8 mouse cellular contexts compared by ENCODE assay signal in genomic region chr13:55463399-55464026, GRCm38 (mm10). TPM values are rescaled to one million over a fixed set of nuclear protein-coding genes. Genes with fewer than 3 reads are reported as not detected.
DNase-seq lines count a peak whose midpoint lies in the region; ATAC-seq and TF ChIP-seq lines count a peak whose summit lies in the region.

No protein-coding gene starts in this region.

- no peak for TF ChIP-seq CTCF in MEL (IDR thresholded peaks at IDR 0.05 in 2 of 3, conservative IDR thresholded peaks at IDR 0.05 in 1 of 3; ENCODE audit: control insufficient read depth in 1 of 3, insufficient read depth in 1 of 3, low read depth in 2 of 3, low read length in 3 of 3, poor library complexity in 1 of 3, severe bottlenecking in 1 of 3)
- TF ChIP-seq CTCF in forebrain, postnatal 0 days (IDR thresholded peaks at IDR 0.05; ENCODE audit: low read depth): no peak

- H3K9me3 ChIP-seq in heart, embryonic 11.5 days (replicated peaks; ENCODE audit: control insufficient read depth, low read length): no peaks in the 10 kb centered on the region
- no peaks in the 10 kb centered on the region for H3K9me3 ChIP-seq in MEL (replicated peaks; ENCODE audit: insufficient read depth, low read length)
- H3K9me3 ChIP-seq in forebrain, postnatal 0 days (ENCODE audit: low read length): no peaks in the 10 kb centered on the region
- H3K9me3 ChIP-seq in liver, embryonic 16.5 days (replicated peaks; ENCODE audit: control insufficient read depth, low read length): no peaks in the 10 kb centered on the region

- TF ChIP-seq EP300 in MEL (IDR thresholded peaks at IDR 0.05; ENCODE audit: low read depth in 1 of 2, low read length in 2 of 2): no peak

- 16% methylated on average over 14 of the region's 14 CpGs for WGBS in heart, embryonic 11.5 days (ENCODE audit: insufficient replicate concordance)
- WGBS in forebrain, postnatal 0 days: 5% methylated on average over 14 of the region's 14 CpGs
- 12% methylated on average over 14 of the region's 14 CpGs for WGBS in liver, embryonic 16.5 days (ENCODE audit: insufficient replicate concordance)

- no peak for TF ChIP-seq RAD21 in MEL (IDR thresholded peaks at IDR 0.05; ENCODE audit: low read depth, low read length)

- H3K27me3 ChIP-seq in heart, embryonic 11.5 days (ENCODE audit: control insufficient read depth, insufficient read depth, low read length): peaks cover 24% of the 10 kb centered on the region
- H3K27me3 ChIP-seq in MEL (ENCODE audit: control insufficient read depth in 1 of 2, insufficient read depth in 2 of 2, low read length in 2 of 2): no peaks in the 10 kb centered on the region
- H3K27me3 ChIP-seq in forebrain, postnatal 0 days (ENCODE audit: insufficient read depth, low read length): no peaks in the 10 kb centered on the region
- H3K27me3 ChIP-seq in liver, embryonic 16.5 days (ENCODE audit: control insufficient read depth, insufficient read depth, low read depth, low read length): peaks cover 36% of the 10 kb centered on the region

- no peak; a peak in 1 of 4 replicates for TF ChIP-seq POLR2A in MEL (IDR thresholded peaks at IDR 0.05; ENCODE audit: control insufficient read depth in 1 of 2, insufficient read depth in 1 of 2, low read depth in 1 of 2, low read length in 2 of 2, poor library complexity in 1 of 2)

- peaks cover 9% of the 10 kb centered on the region; the same call in 1 of the 2 replicates for H3K4me1 ChIP-seq in heart, embryonic 11.5 days (ENCODE audit: control insufficient read depth, insufficient read depth, low read length)
- H3K4me1 ChIP-seq in MEL (ENCODE audit: control insufficient read depth in 1 of 2, insufficient read depth in 2 of 2, low read length in 2 of 2): no peaks in the 10 kb centered on the region
- peaks cover 22% of the 10 kb centered on the region for H3K4me1 ChIP-seq in forebrain, postnatal 0 days (ENCODE audit: insufficient read depth)
- H3K4me1 ChIP-seq in liver, embryonic 16.5 days (ENCODE audit: control insufficient read depth, low read depth, low read length): peaks cover 16% of the 10 kb centered on the region

- H3K36me3 ChIP-seq in heart, embryonic 11.5 days (ENCODE audit: control insufficient read depth, insufficient read depth, low read length): peaks cover 14% of the 10 kb centered on the region
- peaks cover 0 to 2% of the 10 kb centered on the region in 2 experiments; a peak in 2 of 4 replicates for H3K36me3 ChIP-seq in MEL (ENCODE audit: control insufficient read depth in 1 of 2, insufficient read depth in 2 of 2, low read length in 2 of 2)
- peaks cover 22% of the 10 kb centered on the region for H3K36me3 ChIP-seq in forebrain, postnatal 0 days (ENCODE audit: insufficient read depth)
- peaks cover 14% of the 10 kb centered on the region for H3K36me3 ChIP-seq in liver, embryonic 16.5 days (ENCODE audit: control insufficient read depth, insufficient read depth)

- H3K9ac ChIP-seq in heart, embryonic 11.5 days (ENCODE audit: low read depth, low read length): peak overlapping the region; percentile 81
- no peak overlapping the region for H3K9ac ChIP-seq in MEL (ENCODE audit: control insufficient read depth, low read depth, low read length, poor library complexity, severe bottlenecking)
- H3K9ac ChIP-seq in forebrain, postnatal 0 days: peak overlapping the region; percentile 97
- H3K9ac ChIP-seq in liver, embryonic 16.5 days (ENCODE audit: low read depth, low read length): no peak overlapping the region

- ATAC-seq in heart, embryonic 11.5 days (replicated peaks; ENCODE audit: insufficient number of reproducible peaks, low FRiP score, low TSS enrichment): no peak
- peak; percentile 4; the same call in 1 of the 2 replicates for ATAC-seq in forebrain, postnatal 0 days
- ATAC-seq in liver, embryonic 16.5 days (ENCODE audit: low read depth): no peak

- no peak overlapping the region for H3K27ac ChIP-seq in heart, embryonic 11.5 days (ENCODE audit: low read depth, low read length)
- no peak overlapping the region for H3K27ac ChIP-seq in MEL (ENCODE audit: control insufficient read depth, low read depth, low read length)
- peak overlapping the region; percentile 97 for H3K27ac ChIP-seq in forebrain, postnatal 0 days (ENCODE audit: low read depth, low read length)
- H3K27ac ChIP-seq in liver, embryonic 16.5 days (ENCODE audit: low read length): no peak overlapping the region

- peak overlapping the region; percentile 67 for H3K4me3 ChIP-seq in heart, embryonic 11.5 days (ENCODE audit: low read depth, low read length)
- no peak overlapping the region for H3K4me3 ChIP-seq in MEL (ENCODE audit: control insufficient read depth in 1 of 2, insufficient read depth in 1 of 2, low read depth in 2 of 2, low read length in 2 of 2)
- peak overlapping the region; percentile 89 for H3K4me3 ChIP-seq in forebrain, postnatal 0 days (ENCODE audit: low read depth, low read length)
- peak overlapping the region; percentile 56 for H3K4me3 ChIP-seq in liver, embryonic 16.5 days (ENCODE audit: low read depth, low read length)

- H3K79me2 ChIP-seq in MEL (ENCODE audit: control insufficient read depth, insufficient read depth, low read length, poor library complexity): no peaks in the 10 kb centered on the region

- no peak for DNase-seq in heart, adult 9 months (ENCODE audit: low spot score in 2 of 2)
- DNase-seq in MEL (ENCODE audit: low read depth, low spot score): no peak
- no peak for DNase-seq in forebrain, postnatal 0 days
- DNase-seq in right cerebral cortex, postnatal 4 days: no peak
- DNase-seq in adrenal gland, postnatal 36 days: no peak
- no peak for DNase-seq in c-Kit-positive CD71-positive TER-119-positive erythroid progenitor cells, embryonic 14.5 days (ENCODE audit: low spot score)

- peak overlapping the region; percentile 91 for H3K4me2 ChIP-seq in heart, embryonic 11.5 days
- H3K4me2 ChIP-seq in forebrain, postnatal 0 days (ENCODE audit: low read depth): peak overlapping the region; percentile 83
- peak overlapping the region; percentile 72 for H3K4me2 ChIP-seq in liver, embryonic 16.5 days (ENCODE audit: low read depth, low read length)

TF ChIP-seq in MEL, 35 proteins besides CTCF, POLR2A, EP300 and RAD21:
- TF ChIP-seq POLR2AphosphoS2 (IDR thresholded peaks at IDR 0.05; ENCODE audit: low read length): 0 out of 2 replicates have a peak, but pooled peaks have one; percentile 11
- TF ChIP-seq GABPA (IDR thresholded peaks at IDR 0.05; ENCODE audit: low read depth, low read length): no peak

RNA-seq across cellular contexts. Expression of gene Prr7, which starts 0.6 kb away (rescaled TPM):
- polyA plus RNA-seq in heart, embryonic 11.5 days (2014; fragmentation: Nextera tagmentation; extraction: Ambion mirVana): 0.21 and 0.34 TPM in 2 replicates
- 2.4 and 2.7 TPM in 2 replicates for total RNA-seq in MEL (2012; rRNA removed)
- polyA plus RNA-seq in MEL (2012; ENCODE audit: insufficient read depth in 1 of 2, insufficient read length in 2 of 2, low read depth in 1 of 2, low replicate concordance in 2 of 2, missing spikeins in 1 of 2): 1 to 10 TPM in 1 of 2 experiments, not detected in 1; 8.7 TPM
- total RNA-seq in forebrain, postnatal 0 days (2014; rRNA removed): 108 and 118 TPM in 2 replicates
- 7.8 and 8.7 TPM in 2 replicates for polyA plus RNA-seq in forebrain, postnatal 0 days (2015; fragmentation: Nextera tagmentation; extraction: Ambion mirVana)
- polyA plus RNA-seq in liver, embryonic 16.5 days (2015; fragmentation: Nextera tagmentation; extraction: Ambion mirVana): not detected in 2 replicates
- total RNA-seq in adrenal gland, postnatal 36 days (2021): 1 to 10 TPM; 1.9 to 3.3 TPM

RNA-seq across cellular contexts. Expression of gene Grk6, which starts 18.6 kb away (rescaled TPM):
- 24.3 and 26.9 TPM in 2 replicates for polyA plus RNA-seq in heart, embryonic 11.5 days (2014; fragmentation: Nextera tagmentation; extraction: Ambion mirVana)
- 75.9 and 83.2 TPM in 2 replicates for total RNA-seq in MEL (2012; rRNA removed)
- polyA plus RNA-seq in MEL (2012; ENCODE audit: insufficient read depth in 1 of 2, insufficient read length in 2 of 2, low read depth in 1 of 2, low replicate concordance in 2 of 2, missing spikeins in 1 of 2): 10 to 100 TPM in 1 of 2 experiments, not detected in 1; 96.7 TPM
- total RNA-seq in forebrain, postnatal 0 days (2014; rRNA removed): 79.5 and 88.2 TPM in 2 replicates
- 38.5 and 40.8 TPM in 2 replicates for polyA plus RNA-seq in forebrain, postnatal 0 days (2015; fragmentation: Nextera tagmentation; extraction: Ambion mirVana)
- 10.4 and 12.1 TPM in 2 replicates for polyA plus RNA-seq in liver, embryonic 16.5 days (2015; fragmentation: Nextera tagmentation; extraction: Ambion mirVana)
- total RNA-seq in adrenal gland, postnatal 36 days (2021): 10 to 100 TPM; 34.5 to 49.4 TPM

RNA-seq across cellular contexts. Expression of gene Dbn1, which starts 24.4 kb away (rescaled TPM):
- polyA plus RNA-seq in heart, embryonic 11.5 days (2014; fragmentation: Nextera tagmentation; extraction: Ambion mirVana): 64.1 and 83.0 TPM in 2 replicates
- total RNA-seq in MEL (2012; rRNA removed): 0.04 and 0.10 TPM in 2 replicates
- under 1 TPM in 1 of 2 experiments, not detected in 1; 0.53 TPM for polyA plus RNA-seq in MEL (2012; ENCODE audit: insufficient read depth in 1 of 2, insufficient read length in 2 of 2, low read depth in 1 of 2, low replicate concordance in 2 of 2, missing spikeins in 1 of 2)
- 545 and 619 TPM in 2 replicates for total RNA-seq in forebrain, postnatal 0 days (2014; rRNA removed)
- polyA plus RNA-seq in forebrain, postnatal 0 days (2015; fragmentation: Nextera tagmentation; extraction: Ambion mirVana): 603 and 619 TPM in 2 replicates
- polyA plus RNA-seq in liver, embryonic 16.5 days (2015; fragmentation: Nextera tagmentation; extraction: Ambion mirVana): 6.1 and 7.7 TPM in 2 replicates
- 10 to 100 TPM; 16.0 to 18.0 TPM for total RNA-seq in adrenal gland, postnatal 36 days (2021)

RNA-seq across cellular contexts. Expression of gene F12, which starts 36.9 kb away (rescaled TPM):
- polyA plus RNA-seq in heart, embryonic 11.5 days (2014; fragmentation: Nextera tagmentation; extraction: Ambion mirVana): 0.42 and 1.5 TPM in 2 replicates
- not detected in 2 replicates for total RNA-seq in MEL (2012; rRNA removed)
- not detected for polyA plus RNA-seq in MEL (2012; ENCODE audit: insufficient read depth in 1 of 2, insufficient read length in 2 of 2, low read depth in 1 of 2, low replicate concordance in 2 of 2, missing spikeins in 1 of 2)
- total RNA-seq in forebrain, postnatal 0 days (2014; rRNA removed): 0.15 TPM in 1 of 2 replicates, not detected in the other
- polyA plus RNA-seq in forebrain, postnatal 0 days (2015; fragmentation: Nextera tagmentation; extraction: Ambion mirVana): 0.45 and 0.51 TPM in 2 replicates
- 147 and 184 TPM in 2 replicates for polyA plus RNA-seq in liver, embryonic 16.5 days (2015; fragmentation: Nextera tagmentation; extraction: Ambion mirVana)
- under 1 TPM in 1 of 2 experiments, not detected in 1; 0.30 TPM for total RNA-seq in adrenal gland, postnatal 36 days (2021)

RNA-seq across cellular contexts. Expression of gene Pfn3, which starts 48.5 kb away (rescaled TPM):
- polyA plus RNA-seq in heart, embryonic 11.5 days (2014; fragmentation: Nextera tagmentation; extraction: Ambion mirVana): not detected in 2 replicates
- total RNA-seq in MEL (2012; rRNA removed): not detected in 2 replicates
- polyA plus RNA-seq in MEL (2012; ENCODE audit: insufficient read depth in 1 of 2, insufficient read length in 2 of 2, low read depth in 1 of 2, low replicate concordance in 2 of 2, missing spikeins in 1 of 2): not detected
- total RNA-seq in forebrain, postnatal 0 days (2014; rRNA removed): not detected in 2 replicates
- 0.93 and 1.5 TPM in 2 replicates for polyA plus RNA-seq in forebrain, postnatal 0 days (2015; fragmentation: Nextera tagmentation; extraction: Ambion mirVana)
- polyA plus RNA-seq in liver, embryonic 16.5 days (2015; fragmentation: Nextera tagmentation; extraction: Ambion mirVana): not detected in 2 replicates
- not detected for total RNA-seq in adrenal gland, postnatal 36 days (2021)

Comparison
In these comparisons a context has a peak if more than half of its experiments do, and no peak if none do; other contexts are left out.
1. H3K4me3 ChIP-seq: peak in heart, embryonic 11.5 days (single experiment), forebrain, postnatal 0 days (single experiment) and liver, embryonic 16.5 days (single experiment); none in MEL (0 of 2).
2. H3K9ac ChIP-seq: peak in heart, embryonic 11.5 days (single experiment) and forebrain, postnatal 0 days (single experiment); none in MEL (single experiment) and liver, embryonic 16.5 days (single experiment).
3. Peak in every context shown above with its lines, with median percentiles within 50 percentile points of each other: H3K4me2 ChIP-seq.